Mouse (Mus musculus) limb, embryonic 12.5 days (tissue): Measurements from ENCODE around the gene Bbs7. TPM values are rescaled to one million over a fixed set of nuclear protein-coding genes. Genes with fewer than 3 reads are reported as not detected.
"Not testable (repeated sequence)": the region's sequence is repeated elsewhere in the genome, so short reads cannot be mapped to it uniquely, and the experiment has no call there.

Experiments
- ATAC-seq: fragments of 200-750 bp; cut with Nextera tagmentation; 2 replicates; pipeline ENCODE4 v1.8.0; 2017; ENCODE audit warnings: low read depth, moderate TSS enrichment; ENCODE audit not compliant: insufficient number of reproducible peaks, insufficient read depth, low FRiP score, low TSS enrichment
- H3K27ac ChIP-seq: fragments of 300-500 bp; sonication (generic); 2 replicates; pipeline ENCODE4 v1.5.1; 2016; ENCODE audit warnings: mild to moderate bottlenecking, moderate library complexity
- H3K27me3 ChIP-seq: fragments of 300-500 bp; sonication (generic); 2 replicates; pipeline ENCODE4 v1.6.1; 2016; ENCODE audit warnings: mild to moderate bottlenecking, moderate library complexity
- H3K36me3 ChIP-seq: fragments of 300-500 bp; sonication (generic); 2 replicates; pipeline ENCODE4 v1.6.1; 2016; ENCODE audit warnings: mild to moderate bottlenecking, moderate library complexity
- H3K4me1 ChIP-seq: fragments of 300-500 bp; sonication (generic); replicated peaks from 2 replicates; pipeline ENCODE4 v1.6.1; 2016
- H3K4me2 ChIP-seq: fragments of 300-500 bp; sonication (generic); 2 replicates; pipeline ENCODE4 v1.6.1; 2016; ENCODE audit warnings: mild to moderate bottlenecking, moderate library complexity
- H3K4me3 ChIP-seq: fragments of 300-500 bp; sonication (generic); replicated peaks from 2 replicates; pipeline ENCODE4 v1.5.1; 2016; ENCODE audit warnings: mild to moderate bottlenecking
- H3K9ac ChIP-seq: fragments of 300-500 bp; sonication (generic); replicated peaks from 2 replicates; pipeline ENCODE4 v1.6.1; 2016; ENCODE audit warnings: mild to moderate bottlenecking, moderate library complexity
- H3K9me3 ChIP-seq: fragments of 300-500 bp; sonication (generic); 2 replicates; pipeline ENCODE4 v1.6.1; 2016; ENCODE audit warnings: mild to moderate bottlenecking, moderate library complexity
- WGBS: fragments of 180-500 bp; shearing (Covaris S2); methylation state at CpG from one replicate; pipeline ENCODE4 v1.1.7; 2016; 5-methylcytosine and 5-hydroxymethylcytosine counted together
- polyA plus RNA-seq: library from polyadenylated mRNA; unstranded; fragments of >200 nt; fragmentation: Nextera tagmentation; extraction: Ambion mirVana; gene quantifications from 2 replicates; pipeline ENCODE4 v1.2.1, GENCODE M21; 2016

Bbs7 gene
- polyA plus RNA-seq, 1 experiment from 2014 or later = 20.8 TPM

- Histone ChIP-seq H3K27ac (no peak overlapping the region), H3K9ac (no peak overlapping the region), H3K4me2 (no peak overlapping the region), H3K36me3 (no peaks in the 10 kb centered on the region; the same call in 1 of the 2 replicates), H3K9me3 (no peaks in the 10 kb centered on the region), H3K4me1 (no peaks in the 10 kb centered on the region), H3K4me3 (no peak overlapping the region), H3K27me3 (no peaks in the 10 kb centered on the region)
- WGBS = 82% methylated on average over 7 of the region's 7 CpGs
- no peak for ATAC-seq
Measured at GRCm38 (mm10) chr3:36605894-36606783, 7.1 kb downstream of the Bbs7 start.

GRCm38 (mm10) chr3:36599773-36600172 lies 13.5 kb downstream of the Bbs7 start:
- 89% methylated on average over 9 of the region's 9 CpGs for WGBS
- not testable (repeated sequence) for H3K9me3 ChIP-seq, ATAC-seq, H3K4me2 ChIP-seq, H3K4me3 ChIP-seq, H3K36me3 ChIP-seq, H3K9ac ChIP-seq, H3K27me3 ChIP-seq, H3K4me1 ChIP-seq, H3K27ac ChIP-seq

- H3K27me3 ChIP-seq = no peaks in the 10 kb centered on the region
- H3K9ac ChIP-seq = no peak overlapping the region
- no peak overlapping the region for H3K4me3 ChIP-seq
- WGBS = 66% methylated on average over 3 of the region's 3 CpGs
- H3K4me1 ChIP-seq = no peaks in the 10 kb centered on the region
- ATAC-seq = no peak
- no peak overlapping the region for H3K4me2 ChIP-seq
- no peaks in the 10 kb centered on the region; the same call in 1 of the 2 replicates for H3K36me3 ChIP-seq
- no peaks in the 10 kb centered on the region for H3K9me3 ChIP-seq
- H3K27ac ChIP-seq = no peak overlapping the region
Measured at GRCm38 (mm10) chr3:36598811-36599210, 14.5 kb downstream of the Bbs7 start.

DNA sequence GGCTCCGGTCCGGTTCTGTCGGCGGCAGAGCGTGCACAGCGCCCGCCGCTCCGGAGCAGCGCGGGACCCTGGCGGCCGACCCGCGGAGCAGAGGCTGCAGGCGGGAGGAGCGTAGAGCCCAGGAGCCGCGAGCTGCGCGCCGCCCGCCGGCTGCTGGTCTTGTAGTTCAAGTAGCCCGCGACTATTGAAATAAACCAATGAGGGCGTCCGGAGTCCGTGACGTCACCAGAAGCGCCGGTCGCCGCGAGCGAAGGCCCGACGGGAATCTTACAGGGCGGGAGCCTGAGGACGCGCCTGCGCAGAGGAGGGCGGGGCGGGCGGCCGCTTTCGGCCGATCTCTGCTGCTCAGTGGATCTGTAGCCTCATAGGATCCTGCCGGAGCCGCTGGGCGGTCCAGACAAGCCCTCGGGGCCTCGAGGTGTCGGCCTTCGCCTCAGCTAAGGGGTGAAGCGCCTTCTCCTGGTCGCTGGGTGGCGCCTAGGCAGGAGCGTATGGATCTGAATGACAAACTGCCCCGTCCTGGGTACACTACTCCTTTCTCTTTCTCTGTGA lies 41.4 kb downstream of the Bbs7 start, which contains the start of gene Ccna2:
Ccna2 (minus strand) TSS at position 324 of the 552 bp plus-strand sequence.
- H3K27me3 ChIP-seq = no peaks in the 10 kb centered on the region
- no peaks in the 10 kb centered on the region for H3K9me3 ChIP-seq
- peak within 1 kb of the TSS; percentile 87 for H3K9ac ChIP-seq
- peaks cover 32% of the 10 kb centered on the region for H3K36me3 ChIP-seq
- peak within 1 kb of the TSS; percentile 91 for H3K27ac ChIP-seq
- WGBS = under 1% methylated on average over 60 of the region's 60 CpGs
- H3K4me3 ChIP-seq = peak within 1 kb of the TSS; percentile 79
- peak; percentile 99 for ATAC-seq
- peak within 1 kb of the TSS; percentile 82 for H3K4me2 ChIP-seq
- H3K4me1 ChIP-seq = peaks cover 17% of the 10 kb centered on the region

DNA sequence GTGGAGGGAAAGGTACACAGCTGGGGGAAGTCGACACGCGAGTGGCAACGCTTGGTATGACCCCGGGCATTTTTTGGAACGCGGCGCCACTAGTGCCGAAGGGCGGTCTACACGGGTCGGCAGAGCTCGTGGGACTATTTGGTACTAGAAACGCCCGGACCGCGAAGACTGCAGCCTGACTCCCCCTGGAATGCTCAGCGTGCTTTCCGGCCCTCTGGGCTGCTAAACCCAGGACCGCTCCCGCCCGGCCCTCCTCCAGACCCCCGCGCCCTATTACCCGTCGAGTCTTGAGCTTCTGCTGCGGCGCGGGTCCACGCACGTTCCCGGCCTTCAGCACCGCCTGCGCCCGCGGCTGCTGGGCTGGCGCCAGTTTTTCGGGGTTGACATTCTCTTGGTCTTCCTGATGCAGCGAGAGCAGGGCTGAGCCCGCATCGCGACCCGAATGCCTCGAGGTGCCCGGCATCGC lies 41.9 kb downstream of the Bbs7 start:
- peak; percentile 57 for ATAC-seq
- WGBS = under 1% methylated on average over 46 of the region's 46 CpGs
- peak overlapping the region; percentile 79 for H3K4me3 ChIP-seq
- H3K27ac ChIP-seq = peak overlapping the region; percentile 91
- H3K27me3 ChIP-seq = no peaks in the 10 kb centered on the region
- no peaks in the 10 kb centered on the region for H3K9me3 ChIP-seq
- peak overlapping the region; percentile 82 for H3K4me2 ChIP-seq
- peaks cover 37% of the 10 kb centered on the region for H3K36me3 ChIP-seq
- H3K4me1 ChIP-seq = peaks cover 17% of the 10 kb centered on the region
- H3K9ac ChIP-seq = peak overlapping the region; percentile 87

- Histone ChIP-seq H3K4me1 (peaks cover 17% of the 10 kb centered on the region), H3K27me3 (no peaks in the 10 kb centered on the region), H3K4me3 (peak overlapping the region; percentile 79), H3K27ac (no peak overlapping the region), H3K4me2 (peak overlapping the region; percentile 82), H3K9ac (no peak overlapping the region), H3K9me3 (no peaks in the 10 kb centered on the region), H3K36me3 (peaks cover 51% of the 10 kb centered on the region)
- 89% methylated on average over 5 of the region's 5 CpGs for WGBS
- no peak for ATAC-seq
Measured at GRCm38 (mm10) chr3:36569836-36570235, 43.4 kb downstream of the Bbs7 start.

GRCm38 (mm10) chr3:36563666-36564065 lies 49.6 kb downstream of the Bbs7 start:
- no peaks in the 10 kb centered on the region for H3K27me3 ChIP-seq
- peaks cover 88% of the 10 kb centered on the region for H3K36me3 ChIP-seq
- H3K4me3 ChIP-seq = no peak overlapping the region
- WGBS = 91% methylated on average over 3 of the region's 3 CpGs
- H3K4me1 ChIP-seq = no peaks in the 10 kb centered on the region
- no peak for ATAC-seq
- no peak overlapping the region for H3K27ac ChIP-seq
- no peak overlapping the region for H3K9ac ChIP-seq
- H3K4me2 ChIP-seq = no peak overlapping the region
- H3K9me3 ChIP-seq = no peaks in the 10 kb centered on the region

DNA sequence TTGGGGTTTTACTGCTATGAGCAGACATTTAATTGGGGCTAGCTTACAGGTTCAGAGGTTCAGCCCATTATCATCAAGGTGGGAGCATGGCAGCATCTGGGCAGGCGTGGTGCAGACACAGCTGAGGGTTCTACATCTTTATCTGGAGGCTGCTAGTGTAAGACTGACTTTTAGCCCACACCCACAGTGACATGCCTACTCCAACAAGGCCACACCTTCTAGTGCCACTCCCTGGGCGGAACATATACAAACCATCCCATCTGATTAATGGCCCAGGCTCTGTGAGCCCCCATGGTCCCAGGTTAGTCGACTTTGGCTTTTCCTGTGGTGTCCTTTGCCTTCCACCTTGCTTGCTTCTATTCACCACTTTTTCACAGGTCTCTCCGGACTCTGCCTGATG lies 53.7 kb downstream of the Bbs7 start:
- Histone ChIP-seq H3K4me3 (no peak overlapping the region), H3K36me3 (peaks cover 90% of the 10 kb centered on the region), H3K27me3 (no peaks in the 10 kb centered on the region), H3K9ac (no peak overlapping the region), H3K4me1 (no peaks in the 10 kb centered on the region), H3K27ac (no peak overlapping the region), H3K9me3 (no peaks in the 10 kb centered on the region), H3K4me2 (no peak overlapping the region)
- ATAC-seq = no peak
- 84% methylated on average over 4 of the region's 4 CpGs for WGBS

- H3K27ac ChIP-seq = no peak overlapping the region
- 87% methylated on average over 1 of the region's 1 CpGs for WGBS
- H3K4me2 ChIP-seq = no peak overlapping the region
- no peak overlapping the region for H3K9ac ChIP-seq
- no peak for ATAC-seq
- H3K27me3 ChIP-seq = no peaks in the 10 kb centered on the region
- H3K36me3 ChIP-seq = peaks cover 79% of the 10 kb centered on the region
- no peaks in the 10 kb centered on the region for H3K9me3 ChIP-seq
- H3K4me3 ChIP-seq = no peak overlapping the region
- H3K4me1 ChIP-seq = peaks cover 2% of the 10 kb centered on the region; the same call in 1 of the 2 replicates
Measured at GRCm38 (mm10) chr3:36557601-36558000, 55.7 kb downstream of the Bbs7 start.

DNA sequence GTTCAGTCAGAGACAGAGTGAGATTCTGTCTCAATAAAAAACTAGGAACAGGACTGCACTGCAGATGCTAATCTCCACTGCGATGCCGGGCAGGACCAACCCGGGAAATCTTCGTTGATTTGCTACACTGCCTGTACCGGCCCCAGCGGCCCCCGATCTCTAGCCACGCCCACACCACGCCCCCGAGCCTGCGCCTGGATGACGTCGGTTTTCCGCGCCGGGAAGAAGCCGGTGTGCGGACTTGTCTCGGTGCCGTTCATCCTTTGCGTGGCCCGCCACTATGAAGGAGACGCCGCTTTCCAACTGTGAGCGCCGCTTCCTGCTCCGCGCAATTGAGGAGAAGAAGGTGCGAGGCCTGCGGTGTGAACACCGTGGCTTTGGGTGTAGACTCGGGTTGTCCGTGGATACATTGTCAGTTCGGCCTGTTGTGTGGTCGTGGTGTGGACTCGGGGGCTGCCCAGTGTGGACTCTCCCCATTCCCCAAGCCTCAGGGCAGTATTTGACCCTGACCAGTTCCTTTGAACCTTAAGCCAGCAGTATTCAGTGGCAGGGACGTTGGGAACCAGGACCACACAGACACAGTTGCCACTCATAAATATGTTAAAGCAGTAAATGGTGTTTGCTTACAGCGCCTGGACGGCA lies 60.8 kb downstream of the Bbs7 start, which contains the start of gene Exosc9:
Exosc9 (plus strand) TSS at position 201 of the 642 bp plus-strand sequence.
- peaks cover 6% of the 10 kb centered on the region; the same call in 1 of the 2 replicates for H3K4me1 ChIP-seq
- under 1% methylated on average over 39 of the region's 39 CpGs for WGBS
- no peaks in the 10 kb centered on the region for H3K27me3 ChIP-seq
- H3K4me3 ChIP-seq = peak within 1 kb of the TSS; percentile 91
- H3K4me2 ChIP-seq = peak within 1 kb of the TSS; percentile 73
- peak; percentile 94 for ATAC-seq
- no peaks in the 10 kb centered on the region for H3K9me3 ChIP-seq
- H3K9ac ChIP-seq = peak within 1 kb of the TSS; percentile 75
- H3K27ac ChIP-seq = no peak within 1 kb of the TSS
- peaks cover 38% of the 10 kb centered on the region for H3K36me3 ChIP-seq

DNA sequence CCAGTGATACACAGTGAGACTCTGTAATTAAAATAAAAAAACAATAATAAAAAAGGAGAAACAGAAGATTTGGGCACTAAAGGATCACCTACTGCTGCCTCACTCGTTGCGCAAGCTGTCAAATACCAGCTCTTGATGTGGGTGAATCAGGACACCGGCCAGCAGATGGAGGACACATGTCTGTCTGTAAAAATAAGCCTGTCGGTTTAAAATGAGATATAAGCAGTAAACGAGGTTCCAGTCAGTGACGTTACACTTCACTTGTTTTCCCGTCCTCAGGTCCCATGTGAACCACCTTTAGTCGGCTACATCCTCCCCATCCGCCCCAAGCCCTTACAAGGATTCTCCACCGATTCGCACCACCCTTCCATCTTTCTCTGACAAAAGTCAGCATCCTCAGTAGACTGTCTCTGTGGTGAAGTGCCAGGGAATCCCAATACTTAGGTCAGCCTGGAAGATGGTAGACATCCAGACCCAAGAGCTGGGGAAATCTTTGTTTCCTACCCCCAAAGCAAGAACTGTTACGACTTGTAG lies 61.4 kb downstream of the Bbs7 start:
- WGBS = 21% methylated on average over 12 of the region's 12 CpGs
- ATAC-seq = peak; percentile 28; the same call in 1 of the 2 replicates
- no peaks in the 10 kb centered on the region for H3K27me3 ChIP-seq

More for the DNA sequence above, 61.4 kb downstream of the Bbs7 start:
- Histone ChIP-seq H3K9me3 (no peaks in the 10 kb centered on the region), H3K4me1 (peaks cover 6% of the 10 kb centered on the region; the same call in 1 of the 2 replicates), H3K27ac (no peak overlapping the region), H3K4me2 (peak overlapping the region; percentile 73), H3K4me3 (peak overlapping the region; percentile 91), H3K36me3 (peaks cover 32% of the 10 kb centered on the region), H3K9ac (peak overlapping the region; percentile 75)
